Mouse (Mus musculus): Measurements from ENCODE around the gene Rab19. TPM values are rescaled to one million over a fixed set of nuclear protein-coding genes. Genes with fewer than 3 reads are reported as not detected.
A peak's percentile ranks its signal among the peaks of the same experiment; 100 is the strongest.

Rab19 gene
- polyA plus RNA-seq, 1 experiment = 13.2 TPM

- no peaks in the 10 kb centered on the region for H3K27me3 ChIP-seq (ENCODE audit: control insufficient read depth, insufficient read depth, low read length)
- 99% methylated on average over 2 of the region's 2 CpGs for WGBS
- TF ChIP-seq POLR2A (IDR thresholded peaks at IDR 0.05; ENCODE audit: control insufficient read depth, extremely low read depth, insufficient read depth, low read length, poor library complexity) (no peak), CTCF (IDR thresholded peaks at IDR 0.05; ENCODE audit: borderline replicate concordance, control insufficient read depth, extremely low read depth, insufficient read depth, low read length, poor library complexity) (no peak)
- DNase-seq = no peak
- no peaks in the 10 kb centered on the region for H3K4me1 ChIP-seq (replicated peaks; ENCODE audit: control insufficient read depth, insufficient read depth, low read length)
- H3K27ac ChIP-seq (ENCODE audit: control insufficient read depth, insufficient read depth, low read length) = no peak overlapping the region
- peaks cover 38% of the 10 kb centered on the region for H3K36me3 ChIP-seq (ENCODE audit: control insufficient read depth, insufficient read depth, low read length)
- no peak overlapping the region for H3K4me3 ChIP-seq (ENCODE audit: control insufficient read depth, insufficient read depth, low read length)
Observed at GRCm38 (mm10) chr6:39362684-39363083, 18.3 kb upstream of the Rab19 start.

GRCm38 (mm10) chr6:39369631-39370030 is 11.3 kb upstream of the Rab19 start:
- Histone ChIP-seq H3K4me1 (replicated peaks; ENCODE audit: control insufficient read depth, insufficient read depth, low read length) (peaks cover 14% of the 10 kb centered on the region), H3K4me3 (ENCODE audit: control insufficient read depth, insufficient read depth, low read length) (no peak overlapping the region), H3K27ac (ENCODE audit: control insufficient read depth, insufficient read depth, low read length) (no peak overlapping the region), H3K36me3 (ENCODE audit: control insufficient read depth, insufficient read depth, low read length) (peaks cover 14% of the 10 kb centered on the region; the same call in 1 of the 2 replicates), H3K27me3 (ENCODE audit: control insufficient read depth, insufficient read depth, low read length) (no peaks in the 10 kb centered on the region)
- TF ChIP-seq CTCF (IDR thresholded peaks at IDR 0.05; ENCODE audit: borderline replicate concordance, control insufficient read depth, extremely low read depth, insufficient read depth, low read length, poor library complexity) (no peak), POLR2A (IDR thresholded peaks at IDR 0.05; ENCODE audit: control insufficient read depth, extremely low read depth, insufficient read depth, low read length, poor library complexity) (no peak)
- WGBS = 86% methylated on average over 3 of the region's 3 CpGs
- no peak for DNase-seq

GRCm38 (mm10) chr6:39372042-39372441 is 8.9 kb upstream of the Rab19 start:
- H3K36me3 ChIP-seq (ENCODE audit: control insufficient read depth, insufficient read depth, low read length) = peaks cover 3% of the 10 kb centered on the region; the same call in 1 of the 2 replicates
- H3K27ac ChIP-seq (ENCODE audit: control insufficient read depth, insufficient read depth, low read length) = no peak overlapping the region
- no peak for DNase-seq
- no peak overlapping the region for H3K4me3 ChIP-seq (ENCODE audit: control insufficient read depth, insufficient read depth, low read length)
- no peaks in the 10 kb centered on the region for H3K27me3 ChIP-seq (ENCODE audit: control insufficient read depth, insufficient read depth, low read length)
- H3K4me1 ChIP-seq (replicated peaks; ENCODE audit: control insufficient read depth, insufficient read depth, low read length) = peaks cover 17% of the 10 kb centered on the region
- TF ChIP-seq POLR2A (IDR thresholded peaks at IDR 0.05; ENCODE audit: control insufficient read depth, extremely low read depth, insufficient read depth, low read length, poor library complexity) = no peak
- TF ChIP-seq CTCF (IDR thresholded peaks at IDR 0.05; ENCODE audit: borderline replicate concordance, control insufficient read depth, extremely low read depth, insufficient read depth, low read length, poor library complexity) = no peak

GRCm38 (mm10) chr6:39372727-39373126 is 8.2 kb upstream of the Rab19 start:
- no peak for TF ChIP-seq POLR2A (IDR thresholded peaks at IDR 0.05; ENCODE audit: control insufficient read depth, extremely low read depth, insufficient read depth, low read length, poor library complexity)

GRCm38 (mm10) chr6:39373301-39373955 is 7.5 kb upstream of the Rab19 start:
- DNase-seq = no peak
- WGBS = 92% methylated on average over 4 of the region's 4 CpGs
- H3K4me3 ChIP-seq (ENCODE audit: control insufficient read depth, insufficient read depth, low read length) = no peak overlapping the region
- TF ChIP-seq CTCF (IDR thresholded peaks at IDR 0.05; ENCODE audit: borderline replicate concordance, control insufficient read depth, extremely low read depth, insufficient read depth, low read length, poor library complexity) (no peak), POLR2A (IDR thresholded peaks at IDR 0.05; ENCODE audit: control insufficient read depth, extremely low read depth, insufficient read depth, low read length, poor library complexity) (no peak)
- no peak overlapping the region for H3K27ac ChIP-seq (ENCODE audit: control insufficient read depth, insufficient read depth, low read length)
- peaks cover 3% of the 10 kb centered on the region; the same call in 1 of the 2 replicates for H3K36me3 ChIP-seq (ENCODE audit: control insufficient read depth, insufficient read depth, low read length)
- no peaks in the 10 kb centered on the region for H3K27me3 ChIP-seq (ENCODE audit: control insufficient read depth, insufficient read depth, low read length)
- peaks cover 19% of the 10 kb centered on the region for H3K4me1 ChIP-seq (replicated peaks; ENCODE audit: control insufficient read depth, insufficient read depth, low read length)

More at GRCm38 (mm10) chr6:39372727-39373126, 8.2 kb upstream of the Rab19 start:
- Histone ChIP-seq H3K27ac (ENCODE audit: control insufficient read depth, insufficient read depth, low read length) (no peak overlapping the region), H3K27me3 (ENCODE audit: control insufficient read depth, insufficient read depth, low read length) (no peaks in the 10 kb centered on the region), H3K36me3 (ENCODE audit: control insufficient read depth, insufficient read depth, low read length) (peaks cover 3% of the 10 kb centered on the region; the same call in 1 of the 2 replicates), H3K4me3 (ENCODE audit: control insufficient read depth, insufficient read depth, low read length) (no peak overlapping the region), H3K4me1 (replicated peaks; ENCODE audit: control insufficient read depth, insufficient read depth, low read length) (peaks cover 18% of the 10 kb centered on the region)
- WGBS = 6% methylated on average over 7 of the region's 7 CpGs
- DNase-seq = no peak

- TF ChIP-seq CTCF (IDR thresholded peaks at IDR 0.05; ENCODE audit: borderline replicate concordance, control insufficient read depth, extremely low read depth, insufficient read depth, low read length, poor library complexity) = no peak
- no peak for TF ChIP-seq POLR2A (IDR thresholded peaks at IDR 0.05; ENCODE audit: control insufficient read depth, extremely low read depth, insufficient read depth, low read length, poor library complexity)
- no peaks in the 10 kb centered on the region for H3K27me3 ChIP-seq (ENCODE audit: control insufficient read depth, insufficient read depth, low read length)
- H3K36me3 ChIP-seq (ENCODE audit: control insufficient read depth, insufficient read depth, low read length) = peaks cover 3% of the 10 kb centered on the region; the same call in 1 of the 2 replicates
- peak overlapping the region; percentile 94 for H3K4me3 ChIP-seq (ENCODE audit: control insufficient read depth, insufficient read depth, low read length)
- 27% methylated on average over 9 of the region's 9 CpGs for WGBS
- no peak for DNase-seq
- H3K27ac ChIP-seq (ENCODE audit: control insufficient read depth, insufficient read depth, low read length) = no peak overlapping the region
- H3K4me1 ChIP-seq (replicated peaks; ENCODE audit: control insufficient read depth, insufficient read depth, low read length) = peaks cover 41% of the 10 kb centered on the region
Observed at GRCm38 (mm10) chr6:39376775-39377174, 4.2 kb upstream of the Rab19 start.

Data from thymus, adult 2 months (tissue).